Mouse (Mus musculus) E14TG2a.4 (cell line): ENCODE data around the gene Plcg2.

Experiments
- H3K27me3 ChIP-seq: 2 replicates; pipeline ENCODE4 v1.6.1; 2014; ENCODE audit warnings: low read length, control low read depth; ENCODE audit not compliant: insufficient read depth
- H3K36me3 ChIP-seq: 2 replicates; pipeline ENCODE4 v1.6.1; 2014; ENCODE audit warnings: low read length, control low read depth; ENCODE audit not compliant: insufficient read depth
- H3K4me1 ChIP-seq: replicated peaks from 2 replicates; pipeline ENCODE4 v1.6.1; 2014; ENCODE audit warnings: low read depth, low read length, control low read depth
- H3K4me3 ChIP-seq: replicated peaks from 2 replicates; pipeline ENCODE4 v1.5.1; 2014; ENCODE audit warnings: mild to moderate bottlenecking, low read length
- H3K9me3 ChIP-seq: 2 replicates; pipeline ENCODE4 v1.6.1; 2014; ENCODE audit warnings: low read length, control low read depth
- CTCF ChIP-seq: conservative IDR thresholded peaks from 2 replicates; pipeline ENCODE4 v1.5.1; 2014; ENCODE audit warnings: low read length
- NANOG ChIP-seq: IDR thresholded peaks from 2 replicates; pipeline ENCODE4 v1.6.1; 2014; ENCODE audit warnings: borderline replicate concordance, low read length, mixed read lengths
- POU5F1 ChIP-seq: IDR thresholded peaks from 2 replicates; pipeline ENCODE4 v1.6.1; 2014; ENCODE audit warnings: low read length, borderline replicate concordance

Gene Plcg2

GRCm38 (mm10) chr8:117498179-117498914, at the start of gene Plcg2:
Gene Plcg2, plus strand, starts transcription at chr8:117498291.
- TF ChIP-seq CTCF (no peak), NANOG (no peak), POU5F1 (no peak)
- peaks cover 63% of the 10 kb centered on the region for H3K4me1 ChIP-seq
- H3K4me3 ChIP-seq, result peak within 1 kb of the TSS; percentile 92
- no peaks in the 10 kb centered on the region for H3K9me3 ChIP-seq
- H3K36me3 ChIP-seq, result no peaks in the 10 kb centered on the region
- H3K27me3 ChIP-seq, result peaks cover 68% of the 10 kb centered on the region

- Histone ChIP-seq H3K9me3 (no peaks in the 10 kb centered on the region), H3K4me3 (no peak overlapping the region), H3K4me1 (peaks cover 35% of the 10 kb centered on the region), H3K36me3 (peaks cover 94% of the 10 kb centered on the region), H3K27me3 (no peaks in the 10 kb centered on the region)
- no peak for TF ChIP-seq NANOG
- no peak for TF ChIP-seq CTCF
- no peak for TF ChIP-seq POU5F1
These were observed 47.0 kb upstream of the Plcg2 start for GRCm38 (mm10) chr8:117451072-117451471.

GRCm38 (mm10) chr8:117453974-117454373, 44.1 kb upstream of the Plcg2 start:
- TF ChIP-seq NANOG, result no peak
- no peak for TF ChIP-seq CTCF
- TF ChIP-seq POU5F1, result no peak
- Histone ChIP-seq H3K4me3 (no peak overlapping the region), H3K9me3 (peaks cover 13% of the 10 kb centered on the region), H3K36me3 (peaks cover 89% of the 10 kb centered on the region), H3K27me3 (no peaks in the 10 kb centered on the region), H3K4me1 (peaks cover 25% of the 10 kb centered on the region)

- no peaks in the 10 kb centered on the region for H3K27me3 ChIP-seq
- peaks cover 27% of the 10 kb centered on the region for H3K4me1 ChIP-seq
- H3K4me3 ChIP-seq, result no peak overlapping the region
- peaks cover 83% of the 10 kb centered on the region for H3K36me3 ChIP-seq
- TF ChIP-seq NANOG (no peak), POU5F1 (no peak), CTCF (no peak)
- H3K9me3 ChIP-seq, result peaks cover 13% of the 10 kb centered on the region
These were observed 43.5 kb upstream of the Plcg2 start for GRCm38 (mm10) chr8:117454516-117455116.

GRCm38 (mm10) chr8:117455701-117456100, 42.4 kb upstream of the Plcg2 start:
- Histone ChIP-seq H3K27me3 (no peaks in the 10 kb centered on the region), H3K4me1 (peaks cover 37% of the 10 kb centered on the region), H3K36me3 (peaks cover 72% of the 10 kb centered on the region), H3K4me3 (no peak overlapping the region), H3K9me3 (peaks cover 13% of the 10 kb centered on the region)
- TF ChIP-seq POU5F1 (no peak), CTCF (no peak), NANOG (no peak)

GRCm38 (mm10) chr8:117458440-117458839, 39.7 kb upstream of the Plcg2 start:
- peaks cover 46% of the 10 kb centered on the region for H3K36me3 ChIP-seq
- peaks cover 13% of the 10 kb centered on the region for H3K9me3 ChIP-seq
- no peak for TF ChIP-seq CTCF
- no peak for TF ChIP-seq POU5F1
- TF ChIP-seq NANOG, result no peak
- H3K4me1 ChIP-seq, result peaks cover 28% of the 10 kb centered on the region
- no peaks in the 10 kb centered on the region for H3K27me3 ChIP-seq
- no peak overlapping the region for H3K4me3 ChIP-seq

GRCm38 (mm10) chr8:117462701-117463284, 35.3 kb upstream of the Plcg2 start:
- no peak for TF ChIP-seq POU5F1
- TF ChIP-seq CTCF, result no peak
- no peak for TF ChIP-seq NANOG
- no peak overlapping the region for H3K4me3 ChIP-seq
- peaks cover 3% of the 10 kb centered on the region for H3K36me3 ChIP-seq
- peaks cover 4% of the 10 kb centered on the region for H3K9me3 ChIP-seq
- H3K27me3 ChIP-seq, result 0 out of 2 replicates have a peak, but pooled peaks cover 1% of the 10 kb centered on the region
- peaks cover 25% of the 10 kb centered on the region for H3K4me1 ChIP-seq

- Histone ChIP-seq H3K36me3 (no peaks in the 10 kb centered on the region; the same call in none of the 2 replicates), H3K9me3 (peaks cover 4% of the 10 kb centered on the region), H3K27me3 (peaks cover 10% of the 10 kb centered on the region; the same call in 1 of the 2 replicates), H3K4me1 (peaks cover 22% of the 10 kb centered on the region), H3K4me3 (no peak overlapping the region)
- TF ChIP-seq CTCF, result peak; percentile 71
- TF ChIP-seq NANOG, result no peak
- TF ChIP-seq POU5F1, result no peak
These were observed 33.6 kb upstream of the Plcg2 start for GRCm38 (mm10) chr8:117464525-117464924.
